8 mouse cellular contexts compared by ENCODE assay signal in genomic region chr11:58010226-58010781, GRCm38 (mm10). TPM values are rescaled to one million over a fixed set of nuclear protein-coding genes. Genes with fewer than 3 reads are reported as not detected.
DNase-seq lines count a peak whose midpoint lies in the region; ATAC-seq and TF ChIP-seq lines count a peak whose summit lies in the region.

No protein-coding gene starts in this region.

- peak overlapping the region; percentile 94 for H3K4me3 ChIP-seq in hindbrain, postnatal 0 days (ENCODE audit: low read length)
- peak overlapping the region; percentile 76 for H3K4me3 ChIP-seq in spleen, adult 2 months (ENCODE audit: extremely low read depth, insufficient read depth, insufficient read length)

- peak overlapping the region; percentile 94 for H3K4me2 ChIP-seq in hindbrain, postnatal 0 days (ENCODE audit: low read depth, low read length)

- peak; percentile 64 for DNase-seq in CD4-positive, CD25-positive, alpha-beta regulatory T cell, adult 2 months (ENCODE audit: low read depth, low spot score)
- DNase-seq in R1 (ENCODE audit: low read depth, low spot score) = peak; percentile 53
- no peak for DNase-seq in hindbrain, postnatal 0 days (ENCODE audit: low spot score)
- peak; percentile 71 for DNase-seq in lung, postnatal 36 days
- DNase-seq in spleen, adult 2 months (ENCODE audit: low read depth in 1 of 2, low spot score in 2 of 2) = peak in 1 of 2 experiments; percentile 26
- no peak for DNase-seq in ovary, postnatal 36 days (ENCODE audit: low spot score)
- DNase-seq in cerebellum, adult 11 months = no peak

- WGBS in hindbrain, postnatal 0 days = 3% methylated on average over 16 of the region's 16 CpGs
- WGBS in spleen, adult 2 months = 2% methylated on average over 16 of the region's 16 CpGs

- H3K9me3 ChIP-seq in hindbrain, postnatal 0 days (ENCODE audit: low read length) = no peaks in the 10 kb centered on the region

- no peaks in the 10 kb centered on the region for H3K27me3 ChIP-seq in hindbrain, postnatal 0 days (ENCODE audit: insufficient read depth, low read length)
- H3K27me3 ChIP-seq in spleen, adult 2 months (ENCODE audit: control insufficient read depth, insufficient read depth, low read length) = no peaks in the 10 kb centered on the region

- H3K4me1 ChIP-seq in hindbrain, postnatal 0 days (ENCODE audit: insufficient read depth, low read length) = peaks cover 10% of the 10 kb centered on the region
- H3K4me1 ChIP-seq in spleen, adult 2 months (ENCODE audit: control insufficient read depth, insufficient read depth, insufficient read length) = peaks cover 8% of the 10 kb centered on the region; the same call in 1 of the 2 replicates

- no peak for TF ChIP-seq POLR2A in spleen, adult 2 months (IDR thresholded peaks at IDR 0.05; ENCODE audit: low read depth, low read length)

- H3K27ac ChIP-seq in hindbrain, postnatal 0 days = peak overlapping the region; percentile 94
- H3K27ac ChIP-seq in spleen, adult 2 months (ENCODE audit: insufficient read depth, low read length) = peak overlapping the region; percentile 82

- H3K36me3 ChIP-seq in hindbrain, postnatal 0 days (ENCODE audit: insufficient read depth, low read length) = no peaks in the 10 kb centered on the region
- H3K36me3 ChIP-seq in spleen, adult 2 months (ENCODE audit: control insufficient read depth, insufficient read depth, low read length) = no peaks in the 10 kb centered on the region

- peak overlapping the region; percentile 94 for H3K9ac ChIP-seq in hindbrain, postnatal 0 days (replicated peaks; ENCODE audit: low read length)

- peak; percentile 27; the same call in 1 of the 2 replicates for ATAC-seq in erythroid progenitor cell, adult 5-6 weeks (replicated peaks; ENCODE audit: low FRiP score, poor library complexity, severe bottlenecking)
- no peak for ATAC-seq in hindbrain, postnatal 0 days

- no peak for TF ChIP-seq CTCF in hindbrain, postnatal 0 days (IDR thresholded peaks at IDR 0.05; ENCODE audit: low read depth)
- TF ChIP-seq CTCF in spleen, adult 2 months (IDR thresholded peaks at IDR 0.05; ENCODE audit: extremely low read depth, insufficient read depth, insufficient read length, insufficient replicate concordance) = no peak

RNA-seq across cellular contexts. Expression of gene Larp1, which starts 1.4 kb away (rescaled TPM):
- 32.4 and 35.6 TPM in 2 replicates for total RNA-seq in erythroid progenitor cell, adult 5-6 weeks (2015; ENCODE audit: low replicate concordance)
- total RNA-seq in erythroid progenitor cell, adult 5-6 weeks (2017; ENCODE audit: low replicate concordance) = 25.1 and 33.9 TPM in 2 replicates
- total RNA-seq in hindbrain, postnatal 0 days (2014; rRNA removed) = 41.0 and 42.9 TPM in 2 replicates
- polyA plus RNA-seq in hindbrain, postnatal 0 days (2015; fragmentation: Nextera tagmentation; extraction: Ambion mirVana) = 14.9 and 15.0 TPM in 2 replicates
- 26.3 and 31.5 TPM in 2 replicates for polyA plus RNA-seq in spleen, adult 2 months (2012; rRNA removed)

Comparison
In these comparisons a context has a peak if more than half of its experiments do, and no peak if none do; other contexts are left out.
1. DNase-seq: peak in CD4-positive, CD25-positive, alpha-beta regulatory T cell, adult 2 months (single experiment), R1 (single experiment) and lung, postnatal 36 days (single experiment); none in hindbrain, postnatal 0 days (single experiment), ovary, postnatal 36 days (single experiment) and cerebellum, adult 11 months (single experiment).